Mouse (Mus musculus) hindbrain, embryonic 11.5 days (tissue): ENCODE measurements at regions not wholly inside any gene's neighbourhood (a gene's known extent, or its start where the extent isn't known, plus 50 kb on each side); places are given as distances from the start of the nearest gene placed in this dataset.

Experiments used
- ATAC-seq: fragments of 200-750 bp; cut with Nextera tagmentation; 2 replicates; pipeline ENCODE4 v1.8.0; 2017; ENCODE audit warnings: mild to moderate bottlenecking, moderate TSS enrichment, moderate library complexity; ENCODE audit not compliant: low FRiP score
- DNase-seq: peaks from one replicate; pipeline ENCODE4 v3.0.0-alpha.2; 2015; ENCODE audit warnings: low spot score
- H3K27ac ChIP-seq: fragments of 300-500 bp; sonication (generic); 2 replicates; pipeline ENCODE4 v1.5.1; 2014; ENCODE audit warnings: mild to moderate bottlenecking, low read depth, low read length
- H3K27me3 ChIP-seq: fragments of 300-500 bp; sonication (generic); 2 replicates; pipeline ENCODE4 v1.6.1; 2014; ENCODE audit warnings: mild to moderate bottlenecking, low read length, moderate library complexity, mixed read lengths; ENCODE audit not compliant: control insufficient read depth, insufficient read depth
- H3K36me3 ChIP-seq: fragments of 300-500 bp; sonication (generic); 2 replicates; pipeline ENCODE4 v1.6.1; 2014; ENCODE audit warnings: mild to moderate bottlenecking, low read length, moderate library complexity, mixed read lengths; ENCODE audit not compliant: control insufficient read depth, insufficient read depth
- H3K4me1 ChIP-seq: fragments of 300-500 bp; sonication (generic); replicated peaks from 2 replicates; pipeline ENCODE4 v1.6.1; 2014; ENCODE audit warnings: low read length, mixed read lengths; ENCODE audit not compliant: control insufficient read depth, insufficient read depth
- H3K4me2 ChIP-seq: fragments of 300-500 bp; sonication (generic); replicated peaks from 2 replicates; pipeline ENCODE4 v1.6.1; 2014; ENCODE audit warnings: mild to moderate bottlenecking, low read depth, low read length
- H3K4me3 ChIP-seq: fragments of 300-500 bp; sonication (generic); 2 replicates; pipeline ENCODE4 v1.5.1; 2014; ENCODE audit warnings: low read depth, low read length
- H3K9ac ChIP-seq: fragments of 300-500 bp; sonication (generic); 2 replicates; pipeline ENCODE4 v1.6.1; 2014; ENCODE audit warnings: low read depth, low read length
- H3K9me3 ChIP-seq: fragments of 300-500 bp; sonication (generic); 2 replicates; pipeline ENCODE4 v1.6.1; 2016; ENCODE audit warnings: low read length; ENCODE audit not compliant: control insufficient read depth
- WGBS: fragments of 180-500 bp; shearing (Covaris S2); extraction: QIAGEN DNeasy Blood & Tissue Kit; methylation state at CpG from one replicate; pipeline ENCODE4 v1.1.7; 2014; 5-methylcytosine and 5-hydroxymethylcytosine counted together

DNA sequence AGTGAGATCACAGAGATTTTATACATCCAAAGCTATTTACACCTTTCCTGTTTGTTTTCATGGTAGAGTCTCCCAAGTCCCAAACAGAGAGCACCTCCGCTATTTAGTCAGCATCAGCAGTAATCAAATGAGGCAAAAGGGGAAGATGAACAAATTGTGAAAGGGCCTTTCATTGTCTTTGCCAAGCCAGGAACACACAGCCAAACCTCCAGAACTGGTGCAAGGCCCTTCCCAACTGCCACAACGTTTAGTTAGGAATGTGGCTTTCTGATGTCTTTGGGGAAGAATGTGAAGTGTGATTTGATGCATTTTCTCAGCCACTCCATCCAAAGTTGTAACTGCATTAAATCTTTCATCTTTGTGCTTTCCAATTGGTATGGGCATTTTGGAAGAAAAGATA is 353.6 kb upstream of the Galnt5 start:
- DNase-seq, result no peak
- Histone ChIP-seq H3K27me3 (no peaks in the 10 kb centered on the region), H3K4me2 (no peak overlapping the region), H3K4me3 (no peak overlapping the region), H3K4me1 (no peaks in the 10 kb centered on the region), H3K36me3 (no peaks in the 10 kb centered on the region), H3K9ac (no peak overlapping the region), H3K9me3 (no peaks in the 10 kb centered on the region), H3K27ac (no peak overlapping the region)
- 63% methylated on average over 2 of the region's 2 CpGs for WGBS
- no peak for ATAC-seq

DNA sequence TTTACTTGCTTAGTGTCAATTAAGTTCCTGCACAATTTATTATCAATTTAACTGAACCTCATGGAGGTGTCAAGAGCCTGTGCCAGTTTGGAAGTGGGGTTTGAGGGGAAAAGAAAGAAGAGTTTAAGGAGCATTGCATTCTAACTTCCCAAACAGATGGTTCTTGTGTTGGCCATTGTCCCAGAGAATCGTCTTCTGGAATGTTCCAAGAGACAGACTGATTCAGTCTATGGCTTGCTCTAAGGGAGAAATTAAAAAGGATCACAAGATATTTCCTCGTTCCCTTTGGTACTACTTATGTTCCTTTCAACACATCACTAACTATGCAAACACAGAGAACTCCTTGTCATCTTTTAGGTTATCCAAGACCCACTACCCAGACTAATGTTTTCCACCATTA is 353.1 kb upstream of the Galnt5 start:
- no peak overlapping the region for H3K9ac ChIP-seq
- H3K9me3 ChIP-seq, result no peaks in the 10 kb centered on the region
- H3K27ac ChIP-seq, result no peak overlapping the region
- ATAC-seq (no peak), DNase-seq (no peak)
- no peaks in the 10 kb centered on the region for H3K36me3 ChIP-seq
- no peak overlapping the region for H3K4me3 ChIP-seq
- no peaks in the 10 kb centered on the region for H3K4me1 ChIP-seq
- H3K27me3 ChIP-seq, result no peaks in the 10 kb centered on the region
- H3K4me2 ChIP-seq, result no peak overlapping the region
- WGBS, result 84% methylated on average over 2 of the region's 2 CpGs

DNA sequence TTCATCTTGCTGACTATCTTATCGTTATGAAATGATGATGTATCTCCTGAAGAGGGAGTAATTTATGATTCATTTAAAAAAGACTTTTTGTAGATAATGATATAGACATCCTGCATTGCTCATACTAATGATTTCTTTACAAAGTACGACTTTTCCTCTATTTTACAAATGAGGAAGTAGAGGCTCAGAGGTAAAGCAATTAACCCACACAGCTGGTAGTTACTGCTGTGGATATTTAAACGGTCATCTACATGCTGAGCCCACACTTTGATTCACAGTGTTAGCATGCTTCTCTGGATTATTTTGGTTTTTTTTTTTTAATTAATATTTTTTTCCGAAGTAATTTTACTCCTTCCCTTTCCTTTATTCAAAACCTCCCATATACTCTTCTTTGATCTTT is 348.7 kb upstream of the Galnt5 start:
- Histone ChIP-seq H3K4me2 (no peak overlapping the region), H3K4me3 (no peak overlapping the region), H3K4me1 (no peaks in the 10 kb centered on the region), H3K9ac (no peak overlapping the region), H3K27ac (no peak overlapping the region), H3K9me3 (no peaks in the 10 kb centered on the region), H3K36me3 (no peaks in the 10 kb centered on the region), H3K27me3 (no peaks in the 10 kb centered on the region)
- DNase-seq (no peak), ATAC-seq (no peak)
- 84% methylated on average over 4 of the region's 4 CpGs for WGBS

GRCm38 (mm10) chr2:57657409-57657808 is 340.3 kb upstream of the Galnt5 start:
- H3K36me3 ChIP-seq, result no peaks in the 10 kb centered on the region
- no peak overlapping the region for H3K9ac ChIP-seq
- no peak overlapping the region for H3K4me3 ChIP-seq
- WGBS, result 86% methylated on average over 4 of the region's 4 CpGs
- H3K27me3 ChIP-seq, result no peaks in the 10 kb centered on the region
- H3K27ac ChIP-seq, result no peak overlapping the region
- no peak overlapping the region for H3K4me2 ChIP-seq
- no peak for DNase-seq
- no peaks in the 10 kb centered on the region for H3K4me1 ChIP-seq
- no peaks in the 10 kb centered on the region for H3K9me3 ChIP-seq
- ATAC-seq, result no peak

- no peaks in the 10 kb centered on the region for H3K36me3 ChIP-seq
- no peak overlapping the region for H3K4me3 ChIP-seq
- ATAC-seq (no peak), DNase-seq (no peak)
- H3K4me1 ChIP-seq, result no peaks in the 10 kb centered on the region
- no peaks in the 10 kb centered on the region for H3K27me3 ChIP-seq
- no peaks in the 10 kb centered on the region for H3K9me3 ChIP-seq
- no peak overlapping the region for H3K27ac ChIP-seq
- H3K9ac ChIP-seq, result no peak overlapping the region
- no peak overlapping the region for H3K4me2 ChIP-seq
- 94% methylated on average over 1 of the region's 1 CpGs for WGBS
These were observed 335.8 kb upstream of the Galnt5 start for GRCm38 (mm10) chr2:57661838-57662237.

DNA sequence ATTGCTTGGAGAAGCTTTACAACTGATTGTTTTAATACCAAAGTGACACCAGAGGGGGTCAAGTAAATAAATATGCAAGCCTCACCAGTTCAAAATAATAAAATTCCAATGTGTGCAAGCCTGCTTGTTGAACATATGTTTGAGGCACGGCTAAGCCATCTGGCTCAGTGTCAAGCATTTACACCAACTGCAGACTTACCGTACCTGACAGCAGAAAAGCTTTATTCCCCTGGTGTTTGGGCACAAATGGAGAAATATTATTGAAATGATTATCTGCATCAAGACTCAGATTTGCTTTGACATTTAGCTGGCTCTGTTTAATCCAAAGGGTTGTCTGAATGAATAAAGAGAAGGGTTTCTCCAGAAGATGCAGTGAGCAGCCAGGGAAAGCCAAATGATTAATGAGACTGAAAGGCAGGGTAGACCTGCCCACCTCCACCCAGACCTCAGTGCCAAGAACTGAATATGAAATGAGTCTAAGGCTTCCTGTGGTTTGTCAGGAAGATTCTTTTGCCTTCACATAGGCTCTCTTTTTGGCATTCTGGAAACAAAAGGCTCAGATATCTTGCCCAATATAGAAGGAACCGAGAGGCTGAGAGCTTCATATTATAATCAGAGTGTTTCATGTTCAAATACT is 325.6 kb upstream of the Galnt5 start:
- Histone ChIP-seq H3K4me2 (no peak overlapping the region), H3K9ac (no peak overlapping the region), H3K27ac (no peak overlapping the region), H3K4me1 (no peaks in the 10 kb centered on the region), H3K4me3 (no peak overlapping the region), H3K27me3 (no peaks in the 10 kb centered on the region), H3K36me3 (no peaks in the 10 kb centered on the region), H3K9me3 (no peaks in the 10 kb centered on the region)
- WGBS, result 70% methylated on average over 3 of the region's 3 CpGs
- no peak for DNase-seq
- no peak for ATAC-seq

- DNase-seq, result no peak
- H3K27ac ChIP-seq, result no peak overlapping the region
- no peak overlapping the region for H3K4me2 ChIP-seq
- no peaks in the 10 kb centered on the region for H3K36me3 ChIP-seq
- no peaks in the 10 kb centered on the region for H3K27me3 ChIP-seq
- no peak overlapping the region for H3K4me3 ChIP-seq
- no peaks in the 10 kb centered on the region for H3K9me3 ChIP-seq
- no peak overlapping the region for H3K9ac ChIP-seq
- no peak for ATAC-seq
- 83% methylated on average over 3 of the region's 3 CpGs for whole genome bisulfite sequencing
- no peaks in the 10 kb centered on the region for H3K4me1 ChIP-seq
These were observed 307.8 kb upstream of the Galnt5 start for GRCm38 (mm10) chr2:57689877-57690276.

GRCm38 (mm10) chr2:57696992-57697772 is 300.5 kb upstream of the Galnt5 start:
- no peak overlapping the region for H3K27ac ChIP-seq

GRCm38 (mm10) chr2:57698659-57699061 is 299.0 kb upstream of the Galnt5 start:
- Histone ChIP-seq H3K27me3 (no peaks in the 10 kb centered on the region), H3K36me3 (no peaks in the 10 kb centered on the region), H3K4me3 (peak overlapping the region; percentile 20), H3K9ac (no peak overlapping the region), H3K4me1 (no peaks in the 10 kb centered on the region), H3K9me3 (no peaks in the 10 kb centered on the region), H3K4me2 (peak overlapping the region; percentile 39), H3K27ac (no peak overlapping the region)
- ATAC-seq (peak; percentile 88), DNase-seq (peak; percentile 70)
- WGBS, result 7% methylated on average over 11 of the region's 11 CpGs

More at GRCm38 (mm10) chr2:57696992-57697772, 300.5 kb upstream of the Galnt5 start:
- no peaks in the 10 kb centered on the region for H3K27me3 ChIP-seq
- H3K9me3 ChIP-seq, result no peaks in the 10 kb centered on the region
- H3K9ac ChIP-seq, result no peak overlapping the region
- no peaks in the 10 kb centered on the region for H3K36me3 ChIP-seq
- WGBS, result 61% methylated on average over 11 of the region's 11 CpGs
- H3K4me1 ChIP-seq, result no peaks in the 10 kb centered on the region
- DNase-seq, result peak; percentile 17
- no peak overlapping the region for H3K4me2 ChIP-seq
- no peak for ATAC-seq
- H3K4me3 ChIP-seq, result no peak overlapping the region
